Mouse (Mus musculus): ENCODE measurements around the gene Gm49378.

DNA sequence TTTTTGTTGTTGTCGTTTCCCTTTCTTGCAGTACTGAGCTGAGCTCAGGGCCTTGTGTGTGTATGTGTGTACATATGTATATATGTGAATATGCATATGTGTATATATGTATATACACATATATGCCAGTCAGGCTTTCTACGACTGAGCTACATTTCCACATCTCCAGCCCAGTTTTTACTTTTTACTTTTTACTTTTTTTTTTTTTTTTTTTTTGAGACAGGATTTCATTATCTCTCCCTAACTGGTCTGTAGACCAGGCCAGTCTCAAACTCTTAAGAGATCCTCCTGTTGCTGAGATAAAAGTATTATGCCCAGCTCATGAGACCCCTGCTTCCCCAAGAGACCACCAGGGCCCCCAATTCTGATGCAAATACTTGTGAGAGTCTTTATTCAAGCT, 20.9 kb downstream of the Gm49378 start:
- TF ChIP-seq CTCF (IDR thresholded peaks at IDR 0.05; ENCODE audit: low read depth, low read length) (no peak), POLR2A (IDR thresholded peaks at IDR 0.05; ENCODE audit: borderline replicate concordance, low read depth, low read length) (no peak)

All from bone marrow macrophage, adult 2 months (primary cell).